Mouse (Mus musculus): Measurements from ENCODE around the gene Ccdc28b.

- no peak for TF ChIP-seq CTCF (IDR thresholded peaks at IDR 0.05; ENCODE audit: borderline replicate concordance, insufficient read depth, low read length)
- TF ChIP-seq POLR2A (IDR thresholded peaks at IDR 0.05; ENCODE audit: low read depth, low read length), result no peak
These were observed 24.9 kb upstream of the Ccdc28b start for GRCm38 (mm10) chr4:129648656-129649055.
